Mouse (Mus musculus) embryonic fibroblast, embryonic 13.5 days (primary cell): ENCODE measurements around the gene Olfr648.

Source experiments
- CTCF ChIP-seq: IDR thresholded peaks from 2 replicates; pipeline ENCODE4 v1.5.1; 2011; ENCODE audit warnings: mild to moderate bottlenecking, control low read depth, low read length, moderate library complexity, borderline replicate concordance; ENCODE audit not compliant: insufficient read depth
- POLR2A ChIP-seq: IDR thresholded peaks from 2 replicates; pipeline ENCODE4 v1.6.1; 2011; ENCODE audit warnings: low read depth, mild to moderate bottlenecking, control low read depth, low read length, moderate library complexity

DNA sequence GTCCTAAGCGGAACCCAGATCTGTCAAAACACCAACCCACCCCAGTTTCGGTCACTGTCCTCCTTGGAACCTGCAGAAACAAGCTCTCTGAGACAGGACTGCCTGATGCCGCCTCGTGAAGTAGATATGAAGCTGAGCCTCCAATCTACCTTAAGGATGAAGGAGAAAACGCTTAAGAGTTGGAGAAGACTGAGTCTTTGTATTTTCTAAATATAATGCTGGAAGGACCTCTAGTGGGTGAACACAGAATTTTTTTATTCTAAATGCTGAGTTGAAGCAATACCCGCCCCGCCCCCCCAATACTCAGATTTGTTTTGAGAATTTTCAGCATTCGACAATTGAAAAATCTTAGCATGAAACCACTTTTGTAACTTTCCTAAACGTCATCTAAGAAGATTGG is 8.1 kb upstream of the Olfr648 start:
- TF ChIP-seq CTCF = no peak
- TF ChIP-seq POLR2A = no peak
